Comparison of ENCODE assay signal across 8 mouse cellular contexts in genomic region chr9:64050513-64051065, GRCm38 (mm10). TPM values are rescaled to one million over a fixed set of nuclear protein-coding genes. Genes with fewer than 3 reads are reported as not detected.
A peak's percentile ranks its signal among the peaks of the same experiment; 100 is the strongest.
DNase-seq lines count a peak whose midpoint lies in the region; ATAC-seq and TF ChIP-seq lines count a peak whose summit lies in the region.

No protein-coding gene starts in this region.

- no peaks in the 10 kb centered on the region for H3K36me3 ChIP-seq in kidney, embryonic 16.5 days (ENCODE audit: insufficient read depth, low read length)
- H3K36me3 ChIP-seq in heart, embryonic 16.5 days (ENCODE audit: control insufficient read depth, insufficient read depth): no peaks in the 10 kb centered on the region
- H3K36me3 ChIP-seq in liver, embryonic 14.5 days (replicated peaks; ENCODE audit: control insufficient read depth, insufficient read depth, low read depth): no peaks in the 10 kb centered on the region

- H3K27ac ChIP-seq in kidney, embryonic 16.5 days (ENCODE audit: low read length): peak overlapping the region; percentile 79
- H3K27ac ChIP-seq in heart, embryonic 16.5 days (ENCODE audit: low read length): peak overlapping the region; percentile 76
- peak overlapping the region; percentile 98 for H3K27ac ChIP-seq in liver, embryonic 14.5 days

- H3K9me3 ChIP-seq in kidney, embryonic 16.5 days (ENCODE audit: low read length): no peaks in the 10 kb centered on the region
- H3K9me3 ChIP-seq in heart, embryonic 16.5 days (replicated peaks; ENCODE audit: control insufficient read depth, low read length): no peaks in the 10 kb centered on the region
- H3K9me3 ChIP-seq in liver, embryonic 14.5 days (ENCODE audit: control insufficient read depth, low read length): no peaks in the 10 kb centered on the region

- H3K9ac ChIP-seq in kidney, embryonic 16.5 days (replicated peaks; ENCODE audit: low read length): peak overlapping the region; percentile 67
- H3K9ac ChIP-seq in heart, embryonic 16.5 days (ENCODE audit: low read length): peak overlapping the region; percentile 67
- H3K9ac ChIP-seq in liver, embryonic 14.5 days (replicated peaks): peak overlapping the region; percentile 62

- H3K4me3 ChIP-seq in kidney, embryonic 16.5 days (ENCODE audit: low read length): peak overlapping the region; percentile 49; the same call in 1 of the 2 replicates
- peak overlapping the region; percentile 56 for H3K4me3 ChIP-seq in heart, embryonic 16.5 days (ENCODE audit: low read length)
- peak overlapping the region; percentile 56 for H3K4me3 ChIP-seq in liver, embryonic 14.5 days (ENCODE audit: insufficient read depth in 1 of 2, low read depth in 2 of 2, low read length in 2 of 2)

- H3K4me2 ChIP-seq in kidney, embryonic 16.5 days (replicated peaks; ENCODE audit: low read depth, low read length): peak overlapping the region; percentile 73
- peak overlapping the region; percentile 78 for H3K4me2 ChIP-seq in heart, embryonic 16.5 days (ENCODE audit: low read depth, low read length)
- peak overlapping the region; percentile 80 for H3K4me2 ChIP-seq in liver, embryonic 14.5 days (ENCODE audit: low read depth)

- no peak for TF ChIP-seq EP300 in liver, embryonic 14.5 days (IDR thresholded peaks at IDR 0.05; ENCODE audit: low read depth)

- TF ChIP-seq CTCF in liver, embryonic 14.5 days (IDR thresholded peaks at IDR 0.05; ENCODE audit: low read depth): no peak

- H3K4me1 ChIP-seq in kidney, embryonic 16.5 days (ENCODE audit: insufficient read depth, low read length): peaks cover 24% of the 10 kb centered on the region
- H3K4me1 ChIP-seq in heart, embryonic 16.5 days (ENCODE audit: control insufficient read depth, insufficient read depth, low read length): peaks cover 29% of the 10 kb centered on the region
- H3K4me1 ChIP-seq in liver, embryonic 14.5 days (replicated peaks; ENCODE audit: control insufficient read depth in 2 of 2, insufficient read depth in 2 of 2, low read length in 1 of 2): peaks cover 59 to 77% of the 10 kb centered on the region in 2 experiments

- WGBS in kidney, embryonic 16.5 days: 28% methylated on average over 8 of the region's 8 CpGs
- WGBS in heart, embryonic 16.5 days: 13% methylated on average over 8 of the region's 8 CpGs
- 21% methylated on average over 8 of the region's 8 CpGs for whole genome bisulfite sequencing in liver, embryonic 14.5 days (ENCODE audit: insufficient replicate concordance)

- ATAC-seq in kidney, embryonic 16.5 days (ENCODE audit: low FRiP score, low TSS enrichment): no peak
- no peak for ATAC-seq in heart, embryonic 16.5 days (replicated peaks; ENCODE audit: extremely low read depth, insufficient read depth, low FRiP score)
- ATAC-seq in liver, embryonic 14.5 days (ENCODE audit: insufficient read depth): no peak; the same call in 1 of the 2 replicates

- DNase-seq in kidney, adult 18-20 months: no peak
- DNase-seq in brain, adult 2 months (ENCODE audit: low read depth, low spot score): peak; percentile 42
- DNase-seq in liver, embryonic 14.5 days (ENCODE audit: low read depth in 3 of 3, low spot score in 3 of 3): peak in 2 of 3 experiments; percentile 39 to 64
- no peak for DNase-seq in cerebellum, adult 11-12 months
- no peak for DNase-seq in spleen, postnatal 14 days (ENCODE audit: low spot score in 2 of 2)
- no peak for DNase-seq in gastrocnemius, postnatal 14 days

- no peaks in the 10 kb centered on the region for H3K27me3 ChIP-seq in kidney, embryonic 16.5 days (ENCODE audit: insufficient read depth, low read length)
- H3K27me3 ChIP-seq in heart, embryonic 16.5 days (ENCODE audit: control insufficient read depth, insufficient read depth, low read length): no peaks in the 10 kb centered on the region
- H3K27me3 ChIP-seq in liver, embryonic 14.5 days (ENCODE audit: control insufficient read depth, insufficient read depth, low read length): no peaks in the 10 kb centered on the region

- intact Hi-C loops in gastrocnemius, postnatal 14 days (cut with DNase I; ENCODE audit: low total_unique reads): no loop called here

RNA-seq across cellular contexts. Expression of gene Smad6, which starts 28.7 kb away (rescaled TPM):
- polyA plus RNA-seq in kidney, embryonic 16.5 days (2015; fragmentation: Nextera tagmentation; extraction: Ambion mirVana): 8.1 and 8.4 TPM in 2 replicates
- polyA plus RNA-seq in heart, embryonic 16.5 days (2015; fragmentation: Nextera tagmentation; extraction: Ambion mirVana): 12.8 and 13.7 TPM in 2 replicates
- polyA plus RNA-seq in liver, embryonic 14.5 days (2012; rRNA removed): 3.9 and 5.2 TPM in 2 replicates
- 1.8 and 2.1 TPM in 2 replicates for polyA plus RNA-seq in liver, embryonic 14.5 days (2014; fragmentation: Nextera tagmentation; extraction: Ambion mirVana)
- total RNA-seq in gastrocnemius, postnatal 14 days (2021): 1 to 10 TPM; 1.9 to 2.9 TPM

Comparison
In these comparisons a context has a peak if more than half of its experiments do, and no peak if none do; other contexts are left out.
1. DNase-seq: peak in brain, adult 2 months (single experiment) and liver, embryonic 14.5 days (2 of 3); none in kidney, adult 18-20 months (single experiment), cerebellum, adult 11-12 months (single experiment), spleen, postnatal 14 days (0 of 2) and gastrocnemius, postnatal 14 days (single experiment).
2. Peak in every context shown above with its lines, with median percentiles within 50 percentile points of each other: H3K27ac ChIP-seq, H3K4me2 ChIP-seq, H3K4me3 ChIP-seq and H3K9ac ChIP-seq.